Mouse (Mus musculus) kidney, adult 10 weeks (tissue): ENCODE data around the gene Ptar1. TPM values are rescaled to one million over a fixed set of nuclear protein-coding genes. Genes with fewer than 3 reads are reported as not detected.

Source experiments
- polyA plus RNA-seq: library from polyadenylated mRNA; stranded (reverse); fragments of 350-450 nt; fragmentation: Illumina TruSeq; extraction: RNeasy Lipid Tissue Mini Kit (QIAGEN cat#74804); gene quantifications from one replicate; pipeline ENCODE4 v1.2.3, GENCODE M21; 2014; ENCODE audit warnings: low read depth, low replicate concordance

Gene Ptar1
- polyA plus RNA-seq: 27.5 TPM

DNA sequence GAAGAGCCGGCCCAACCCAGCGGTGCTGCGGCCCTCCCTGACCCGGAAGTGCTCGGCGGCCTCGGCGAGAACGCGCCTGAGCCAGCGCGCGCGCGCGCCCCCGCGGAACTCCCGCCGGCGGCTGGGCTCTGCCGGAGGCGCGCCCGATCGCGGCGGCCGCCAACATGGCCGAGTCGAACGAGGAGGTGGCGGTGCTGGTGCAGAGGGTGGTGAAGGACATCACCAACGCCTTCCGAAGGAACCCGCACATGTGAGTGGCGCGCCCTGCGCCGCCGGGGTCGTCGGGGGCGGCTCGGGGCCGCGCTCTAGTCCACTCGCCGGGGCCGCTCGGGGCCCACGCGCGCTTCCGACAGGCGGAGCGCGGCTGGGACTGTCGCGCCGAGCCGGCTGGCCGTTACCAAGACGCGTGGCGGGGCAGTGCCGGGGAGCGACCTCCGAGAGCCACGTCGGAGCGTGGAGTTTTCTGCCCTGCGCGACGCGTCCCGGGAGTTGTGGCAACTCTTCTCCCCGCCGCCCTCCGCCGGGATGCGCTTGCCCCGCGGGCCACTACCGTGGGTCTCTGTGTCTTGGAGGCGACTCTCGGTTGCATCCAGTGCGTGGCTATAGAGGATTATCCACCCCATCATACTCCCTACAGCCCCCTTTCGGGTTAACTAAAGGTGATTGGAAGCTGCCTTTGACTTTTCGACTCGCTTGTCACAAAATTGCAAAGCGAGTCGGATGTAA lies at the start of gene Ptar1:
Ptar1 (plus strand) TSS at position 134 of the 726 bp plus-strand sequence.

DNA sequence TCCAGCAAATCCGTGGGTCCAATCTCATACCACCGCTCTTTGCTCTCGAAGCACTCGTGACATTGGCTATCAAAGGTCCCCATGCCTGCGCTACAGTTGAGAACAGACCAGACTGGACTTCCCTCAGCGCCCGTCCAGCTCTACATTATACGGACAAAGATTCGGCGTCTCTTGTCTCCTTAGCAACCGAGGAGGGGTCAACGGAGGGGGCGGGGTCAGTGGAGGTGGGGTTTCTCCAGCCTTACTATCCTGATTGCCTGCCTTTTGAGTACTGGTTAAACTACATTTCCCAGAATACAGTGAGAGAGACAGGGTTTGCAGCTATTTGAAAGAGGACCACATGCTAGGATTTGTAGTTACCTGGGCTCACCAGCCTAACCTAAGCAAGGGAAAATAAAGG lies 34.6 kb upstream of the Ptar1 start, which contains the start of gene 1700028P14Rik:
1700028P14Rik (minus strand) TSS at position 169 of the 400 bp plus-strand sequence.

DNA sequence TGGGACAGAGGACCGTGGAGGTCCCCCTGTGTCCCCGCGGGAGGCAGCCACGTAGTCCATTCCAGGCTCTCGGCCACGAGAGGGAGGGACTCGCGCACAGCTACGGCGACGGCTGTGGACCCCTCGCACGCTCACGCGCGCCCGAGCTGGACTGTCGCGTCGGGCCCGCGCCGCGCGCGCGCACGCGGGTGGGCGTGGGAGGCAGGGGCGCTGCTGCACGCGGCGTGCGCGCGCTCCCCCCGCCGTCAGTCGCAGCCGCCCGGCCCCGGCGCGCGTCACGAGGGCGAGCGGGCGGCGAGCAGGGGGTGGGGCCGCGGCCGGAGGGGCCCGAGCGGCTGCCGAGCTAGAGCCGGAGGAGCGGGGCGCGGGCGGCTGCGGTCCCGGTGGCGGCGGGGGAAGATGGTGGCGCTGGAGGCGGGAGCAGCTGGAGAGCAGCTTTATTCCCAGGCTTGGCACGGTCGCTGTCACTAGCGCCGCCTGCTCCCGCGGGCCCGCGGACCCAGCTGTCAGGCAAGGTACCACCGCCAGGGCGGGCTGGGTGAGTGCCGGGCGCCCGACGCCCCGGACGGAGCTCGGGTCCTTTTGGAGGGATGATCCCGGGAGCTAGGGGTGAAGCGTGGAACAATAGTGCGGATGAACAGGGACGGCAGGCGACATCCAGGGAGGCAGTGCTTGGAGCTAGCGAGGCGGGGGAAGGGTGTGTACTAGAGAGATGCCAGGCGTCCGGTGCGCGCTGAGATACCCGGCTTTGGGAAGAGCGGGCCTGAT lies 71.5 kb downstream of the Ptar1 start, which contains the start of gene Apba1:
Apba1 (plus strand) TSS at position 334 of the 768 bp plus-strand sequence.

Other genes with a start within 250 kb of the Ptar1 start
- gene Mamdc2, start 239.0 kb upstream of the Ptar1 start, polyA plus RNA-seq: 1.4 TPM
- not detected for gene 1700028P14Rik, start 34.6 kb upstream of the Ptar1 start, polyA plus RNA-seq
- 0.53 TPM for gene Apba1, start 71.5 kb downstream of the Ptar1 start, polyA plus RNA-seq